Mouse (Mus musculus) brain, embryonic 18.5 days (tissue): ENCODE results near the gene Gm37240.

ENCODE experiments used
- DNase-seq: peaks from one replicate; pipeline ENCODE4 v3.0.0-alpha.2; 2012; ENCODE audit warnings: low read depth, low spot score

Gene Gm37240

DNA sequence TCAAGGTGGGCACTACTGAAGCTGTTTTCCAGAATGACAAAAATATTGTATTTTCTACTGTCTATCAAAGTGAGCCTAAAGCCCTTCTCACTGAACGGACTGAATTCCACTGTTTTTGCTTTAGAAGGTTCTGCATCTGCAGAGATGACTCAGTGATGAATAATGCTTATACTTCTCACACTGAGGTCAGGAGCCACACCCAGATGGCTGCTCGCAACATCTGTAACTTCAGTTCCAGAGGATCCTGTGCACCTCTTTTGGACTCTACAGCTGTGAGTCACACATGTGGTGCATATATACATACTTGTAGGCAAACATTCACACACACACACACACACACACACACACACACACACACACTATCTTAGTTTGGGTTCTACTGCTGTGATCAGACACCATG lies 602.8 kb downstream of the Gm37240 start:
- DNase-seq: no peak

DNA sequence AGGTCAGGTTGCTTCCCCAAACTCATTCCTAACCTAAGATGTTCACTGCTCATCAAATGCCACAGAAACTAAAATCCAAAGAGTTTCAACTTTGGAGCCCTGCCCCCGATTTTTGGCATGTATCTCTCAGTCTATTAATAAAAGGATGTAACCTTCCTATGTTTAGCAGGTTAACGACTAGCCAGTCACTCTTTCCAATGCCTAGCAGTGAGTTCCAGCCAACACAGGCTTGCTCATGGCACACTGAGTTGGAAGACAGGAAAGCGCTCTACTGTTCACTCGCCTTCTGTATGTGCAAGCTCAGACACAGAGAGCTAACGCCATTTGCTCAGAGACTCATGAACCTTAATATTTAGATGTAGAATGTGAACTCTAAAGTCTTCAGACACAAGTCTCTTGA lies 604.5 kb downstream of the Gm37240 start:
- DNase-seq: no peak

DNA sequence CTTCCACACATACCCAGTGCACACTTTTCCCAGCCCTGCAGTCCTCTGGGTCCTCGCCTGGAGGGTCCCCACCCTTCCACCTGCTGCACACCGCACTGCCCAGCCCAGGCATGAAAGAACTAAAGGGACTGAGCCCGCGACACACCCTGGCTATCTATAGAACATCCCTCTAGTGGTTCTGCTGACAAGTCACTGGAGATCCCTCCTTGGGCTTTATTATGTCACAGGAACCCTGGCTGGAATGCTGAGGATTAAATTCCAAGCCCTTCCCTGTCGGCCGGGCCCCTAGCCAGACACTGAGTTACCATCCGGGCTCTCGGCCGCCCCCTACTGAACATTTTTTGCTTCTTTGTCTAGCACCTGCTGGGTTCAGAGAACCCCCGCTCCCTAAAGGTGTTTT lies 612.2 kb downstream of the Gm37240 start:
- DNase-seq: no peak

DNA sequence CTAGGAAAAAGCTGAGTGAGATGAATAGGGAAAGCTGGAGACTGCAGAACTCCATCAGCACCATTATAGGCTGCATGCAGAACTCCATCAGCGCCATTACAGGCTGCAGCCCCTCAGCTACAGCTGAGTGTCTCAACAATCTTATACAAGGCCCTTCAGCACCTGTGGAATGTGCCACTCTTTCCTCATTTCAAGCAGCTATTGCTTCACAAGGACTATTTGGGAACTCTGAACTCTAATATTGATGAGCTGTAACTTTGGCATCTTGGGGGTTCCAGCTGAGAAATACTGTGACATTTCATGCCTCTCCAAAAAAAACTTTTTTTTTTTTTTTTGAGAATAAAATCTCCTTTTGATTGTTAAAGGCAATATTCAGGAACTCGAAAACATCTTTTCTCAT lies 615.8 kb downstream of the Gm37240 start:
- no peak for DNase-seq

DNA sequence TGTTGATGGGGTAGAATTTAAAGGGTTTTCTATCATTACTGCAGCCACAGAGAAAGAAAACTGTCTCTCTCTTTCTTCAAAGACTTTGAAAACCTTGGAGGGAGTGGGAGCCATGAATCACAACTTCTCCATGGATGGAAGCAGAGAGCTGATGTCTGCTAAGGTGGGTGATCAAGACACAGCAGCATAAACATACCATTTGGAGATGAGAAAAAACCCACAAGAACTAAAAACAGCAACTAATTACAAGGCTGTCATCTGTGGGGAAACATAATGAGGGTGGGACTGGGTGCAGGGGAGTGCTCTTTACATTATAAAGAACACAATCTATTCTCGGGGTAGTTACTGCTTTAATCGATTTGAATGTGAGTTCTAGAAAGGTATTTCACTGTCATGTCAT lies 622.4 kb downstream of the Gm37240 start:
- no peak for DNase-seq

DNA sequence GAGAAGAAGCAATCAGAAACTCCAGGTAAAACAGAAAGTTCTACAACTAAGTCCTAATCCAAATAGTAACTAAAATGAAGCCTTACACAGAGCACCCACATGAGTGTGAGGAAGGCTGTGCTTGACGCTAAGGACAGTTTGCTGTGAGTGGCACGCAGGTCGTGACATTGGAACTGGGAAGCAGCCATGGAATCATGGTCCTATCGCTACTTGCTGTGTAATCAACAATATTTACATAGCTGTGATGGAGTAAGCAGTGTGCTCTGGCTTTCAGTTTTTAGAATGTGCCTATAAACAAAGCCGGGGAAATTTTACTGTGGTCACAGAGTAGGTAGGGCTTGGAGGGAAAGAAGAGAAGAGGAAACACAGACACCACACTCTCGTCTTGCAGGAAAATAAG lies 622.8 kb downstream of the Gm37240 start:
- no peak for DNase-seq

DNA sequence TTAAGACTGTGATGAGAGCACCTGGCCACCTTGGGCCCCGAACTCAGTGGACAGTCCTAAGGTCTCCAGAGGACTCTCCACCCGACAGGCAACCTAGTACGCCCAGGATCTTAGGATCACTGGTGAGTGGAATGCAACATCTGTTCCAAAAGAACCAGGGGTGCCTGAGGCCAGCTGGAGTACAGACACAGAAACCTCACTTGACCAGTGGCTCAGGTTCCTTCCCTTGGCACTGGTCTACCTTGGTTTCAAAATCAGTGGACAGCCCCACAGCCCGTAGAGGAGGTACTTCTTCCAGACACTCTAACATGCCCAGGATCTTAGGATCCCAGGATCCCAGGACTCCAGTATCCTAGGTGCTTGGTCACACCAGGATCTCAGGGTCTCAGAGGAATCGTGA lies 632.8 kb downstream of the Gm37240 start:
- no peak for DNase-seq

DNA sequence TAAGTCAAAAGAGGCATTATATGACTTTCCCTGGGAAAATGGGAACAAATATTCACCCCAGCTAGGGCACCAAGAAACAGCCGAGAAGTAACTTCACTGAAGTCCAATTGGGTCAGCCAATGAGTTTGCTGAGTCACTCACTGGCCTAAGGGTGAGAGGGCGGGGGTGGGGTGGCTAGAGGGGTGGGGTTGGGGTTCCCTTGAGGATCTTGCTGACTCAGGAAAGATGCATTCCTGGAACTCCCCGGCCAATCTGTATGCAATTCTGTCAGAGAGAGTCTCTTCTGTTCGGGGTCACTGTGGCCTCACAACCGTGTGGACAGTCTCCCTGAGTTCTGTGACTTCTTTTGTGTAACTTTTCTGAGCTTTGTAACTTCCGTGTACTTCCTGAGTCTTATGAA lies 635.7 kb downstream of the Gm37240 start:
- no peak for DNase-seq

DNA sequence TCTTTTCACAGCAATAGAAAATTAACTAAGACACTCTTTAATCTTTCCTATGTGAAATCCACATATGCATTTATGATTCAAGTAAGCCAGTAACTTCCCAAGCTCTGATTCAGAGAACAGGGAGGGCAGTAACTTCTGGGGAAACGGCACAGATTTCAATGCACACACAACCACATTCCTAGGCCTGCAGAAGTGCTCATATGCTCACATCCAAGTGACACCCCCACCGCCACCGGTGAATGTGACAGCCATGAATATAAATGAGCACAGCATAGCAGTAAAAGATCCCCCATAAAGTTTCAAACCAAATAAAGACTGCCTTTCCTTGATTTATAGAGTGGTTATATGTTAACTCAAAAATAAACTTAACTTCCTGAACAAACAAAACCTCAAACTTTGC lies 641.2 kb downstream of the Gm37240 start:
- no peak for DNase-seq

DNA sequence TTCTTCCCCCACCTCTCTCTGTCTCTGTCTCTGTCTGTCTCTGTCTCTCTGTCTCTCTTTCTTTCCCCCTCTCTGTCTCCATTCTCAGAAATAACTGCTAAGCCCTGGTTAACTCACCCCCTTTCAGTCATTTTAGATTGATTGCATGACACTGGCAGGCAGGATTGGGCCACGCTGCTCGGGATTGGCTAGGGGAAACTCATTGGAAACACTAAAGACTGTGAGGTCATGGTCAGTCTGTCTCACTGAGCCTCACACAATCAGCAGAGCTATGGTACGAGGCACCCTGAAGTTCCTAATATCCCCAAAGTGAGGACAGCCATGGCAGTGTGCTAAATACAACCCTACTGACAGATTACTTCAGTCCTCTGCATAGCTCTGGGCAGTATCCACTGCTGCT lies 650.8 kb downstream of the Gm37240 start:
- no peak for DNase-seq

DNA sequence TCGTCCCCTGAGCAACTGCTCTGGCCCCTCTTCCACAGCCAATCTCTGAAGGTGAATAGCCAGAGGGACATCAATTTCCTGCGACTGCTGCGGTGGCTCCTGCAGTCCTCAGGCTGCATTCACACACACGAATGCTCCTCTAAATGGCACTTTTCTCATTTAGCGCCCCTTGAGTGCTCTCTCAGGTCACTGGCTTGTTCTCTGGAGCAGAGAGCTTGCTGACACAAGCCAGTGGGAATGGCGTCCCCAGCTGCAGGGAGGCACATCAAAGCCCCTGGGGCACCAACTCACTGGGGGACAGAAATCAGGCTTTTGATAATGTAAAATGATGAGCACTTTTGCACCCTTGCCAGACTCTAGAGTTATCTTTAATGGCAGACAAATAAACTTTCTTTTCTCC lies 654.5 kb downstream of the Gm37240 start:
- DNase-seq: no peak

DNA sequence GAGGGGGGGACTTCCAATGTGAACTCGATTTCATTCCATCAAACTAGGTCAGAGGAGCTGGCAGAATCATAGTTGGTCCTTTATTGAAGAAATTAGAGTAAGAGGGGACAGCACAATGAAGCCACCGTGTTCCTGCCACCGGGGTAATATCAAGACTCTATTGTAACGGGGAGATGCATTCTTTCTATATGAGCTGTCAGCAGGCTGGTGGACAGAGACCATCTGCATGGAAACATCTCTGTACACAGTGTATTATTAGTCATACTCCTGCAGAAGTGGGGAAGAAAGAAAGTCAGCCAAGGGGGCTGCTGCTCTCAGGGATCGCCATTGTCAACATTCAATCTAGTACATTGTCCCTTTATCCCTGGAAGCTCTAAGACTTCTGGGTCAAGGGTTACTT lies 665.3 kb downstream of the Gm37240 start:
- no peak for DNase-seq

DNA sequence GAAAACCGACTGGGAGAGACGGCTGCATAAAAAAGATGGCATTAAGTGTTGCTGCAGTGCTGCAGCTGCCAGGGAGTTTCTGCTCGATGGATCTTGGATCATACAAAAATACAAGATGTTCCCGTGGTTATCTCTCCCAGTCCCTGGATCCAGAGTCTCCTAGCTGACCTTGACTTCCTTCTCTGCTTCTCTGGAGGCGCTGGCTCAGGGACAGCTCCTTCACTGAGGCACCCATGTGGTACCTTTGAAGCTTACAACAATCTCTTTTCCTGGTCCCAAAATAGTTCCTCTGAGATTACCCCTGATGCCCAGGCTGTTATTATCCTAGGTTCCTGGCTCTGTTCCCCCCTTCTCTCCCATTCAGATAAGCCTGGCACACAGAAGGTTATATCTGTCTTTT lies 672.4 kb downstream of the Gm37240 start:
- DNase-seq: no peak

DNA sequence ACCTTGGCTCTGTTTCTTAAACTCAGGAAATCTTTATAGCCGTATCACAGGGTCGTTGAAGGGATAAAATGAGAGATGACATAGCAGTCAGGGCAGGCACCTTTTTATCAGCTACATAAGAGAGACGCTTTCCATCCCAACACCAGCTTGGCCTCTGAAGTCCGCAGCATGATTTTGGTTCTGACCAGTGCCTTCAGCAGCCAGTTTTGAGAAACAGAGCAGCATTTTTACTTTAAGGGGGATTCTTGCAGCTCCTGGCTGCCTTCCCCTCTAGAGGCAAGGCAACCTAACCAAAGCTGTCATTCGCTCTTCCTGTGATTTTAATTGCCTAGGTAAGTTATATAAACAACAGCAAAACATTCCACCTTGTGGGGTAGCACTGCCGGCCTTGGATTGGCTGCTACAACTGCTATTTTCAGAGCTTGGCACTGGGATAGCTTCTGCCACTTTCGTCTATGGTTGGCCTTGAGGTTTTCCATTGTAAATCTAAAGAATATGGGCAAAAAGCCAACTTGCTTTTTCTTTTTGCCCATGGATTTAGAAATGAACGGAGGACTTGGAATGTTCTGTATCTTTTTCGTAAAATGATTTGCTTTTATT lies 674.5 kb downstream of the Gm37240 start:
- DNase-seq: no peak

DNA sequence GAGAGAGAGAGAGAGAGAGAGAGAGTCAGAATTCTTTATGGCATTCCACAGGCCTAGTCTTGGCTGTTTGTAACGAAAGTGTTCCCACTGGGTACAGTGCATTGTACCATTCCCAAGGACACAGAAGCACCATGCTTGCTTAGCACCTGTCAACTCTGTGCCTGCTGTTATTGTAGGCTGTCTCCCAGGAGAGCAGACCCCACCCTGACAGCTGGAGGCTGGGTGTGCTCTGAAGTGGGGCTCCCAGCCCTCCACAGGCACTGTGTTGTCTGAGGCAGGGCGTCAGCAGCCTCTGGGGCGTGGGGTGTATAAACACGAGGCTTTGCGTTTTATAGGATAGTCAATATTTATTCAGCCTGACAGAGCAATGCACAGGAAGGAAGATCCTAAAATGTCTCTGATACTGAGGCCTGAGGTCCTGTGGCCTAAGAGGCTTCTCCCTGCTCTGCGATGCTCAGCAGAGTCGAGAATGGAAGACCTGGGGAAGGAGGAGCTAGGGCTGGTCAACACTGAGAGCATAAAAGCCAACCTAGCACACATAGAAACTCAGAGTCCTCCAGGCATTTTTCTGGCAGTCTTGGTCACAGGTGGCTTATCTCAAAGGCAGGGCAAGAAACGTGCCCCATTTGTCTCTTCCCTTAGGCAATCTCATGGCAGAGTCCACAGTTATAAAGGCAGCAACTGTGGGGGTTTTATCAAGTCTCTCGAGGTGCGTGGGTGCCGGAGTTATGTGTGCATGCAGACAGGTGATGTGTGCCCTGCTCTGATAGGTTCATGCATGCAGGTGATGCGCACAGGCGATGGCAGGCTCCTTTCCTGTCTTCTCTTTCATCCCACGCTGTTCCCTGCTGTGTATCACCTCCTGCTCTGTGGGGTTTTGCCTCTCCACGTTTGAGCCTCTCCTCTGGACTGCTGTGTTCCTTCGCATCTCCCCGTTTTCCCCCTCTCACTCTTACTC lies 677.2 kb downstream of the Gm37240 start:
- DNase-seq: no peak

DNA sequence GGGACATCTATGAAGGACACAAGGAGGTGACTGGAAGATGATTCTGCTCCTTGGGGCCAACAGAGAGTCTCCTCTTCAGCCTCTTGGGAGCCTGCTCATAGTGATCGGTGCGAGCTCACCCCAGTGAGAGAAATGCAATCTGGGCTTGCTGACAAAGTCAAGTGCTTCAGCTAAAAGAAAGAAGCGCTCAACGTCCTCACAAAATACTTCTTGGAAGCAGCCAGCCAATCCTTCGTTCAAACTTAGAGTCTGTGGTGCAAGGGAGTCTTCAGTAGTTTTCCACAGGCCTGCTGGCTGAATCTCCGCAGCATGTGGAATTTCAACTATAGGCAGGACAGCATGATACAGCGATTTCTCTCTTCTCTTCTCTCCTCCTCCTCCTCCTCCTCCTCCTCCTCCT lies 680.8 kb downstream of the Gm37240 start:
- no peak for DNase-seq

DNA sequence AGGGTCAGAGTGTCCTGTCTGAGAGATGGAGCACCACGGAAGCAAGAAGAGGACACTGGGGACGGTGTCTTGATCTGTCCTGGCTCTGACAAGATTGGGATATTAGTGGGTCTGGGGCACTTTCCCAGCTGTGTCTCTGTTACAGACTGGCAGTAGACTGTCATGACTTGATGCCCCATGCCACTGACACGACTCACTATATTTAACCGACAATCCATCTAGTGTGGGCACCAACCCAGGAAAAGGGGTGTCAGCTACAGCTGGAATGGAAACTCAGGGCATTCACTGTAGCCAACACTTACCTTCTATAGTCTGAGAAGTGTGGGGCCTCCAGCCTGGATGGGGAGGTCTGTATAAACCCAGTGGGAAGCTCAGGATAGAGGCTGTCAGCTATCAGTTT lies 681.4 kb downstream of the Gm37240 start:
- no peak for DNase-seq

DNA sequence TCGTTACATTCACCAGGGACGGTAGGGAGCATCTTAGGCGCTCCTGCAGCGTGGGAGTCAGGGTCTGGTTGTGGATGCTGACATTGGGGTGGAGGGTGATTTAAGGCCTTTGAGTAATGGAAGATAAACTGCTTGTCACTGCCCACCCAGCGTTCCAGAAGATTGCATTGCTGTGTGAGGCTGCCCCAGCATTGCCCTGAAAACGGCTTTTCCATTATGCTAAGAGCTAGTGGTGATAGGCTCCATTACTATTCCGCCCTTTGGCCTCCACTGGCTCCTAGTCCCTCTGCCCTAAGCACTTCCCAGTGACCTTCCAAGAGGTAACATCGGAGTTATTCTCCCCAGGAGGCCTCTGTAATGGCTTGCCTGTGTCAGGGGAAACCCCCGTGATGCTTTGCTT lies 683.7 kb downstream of the Gm37240 start:
- no peak for DNase-seq

DNA sequence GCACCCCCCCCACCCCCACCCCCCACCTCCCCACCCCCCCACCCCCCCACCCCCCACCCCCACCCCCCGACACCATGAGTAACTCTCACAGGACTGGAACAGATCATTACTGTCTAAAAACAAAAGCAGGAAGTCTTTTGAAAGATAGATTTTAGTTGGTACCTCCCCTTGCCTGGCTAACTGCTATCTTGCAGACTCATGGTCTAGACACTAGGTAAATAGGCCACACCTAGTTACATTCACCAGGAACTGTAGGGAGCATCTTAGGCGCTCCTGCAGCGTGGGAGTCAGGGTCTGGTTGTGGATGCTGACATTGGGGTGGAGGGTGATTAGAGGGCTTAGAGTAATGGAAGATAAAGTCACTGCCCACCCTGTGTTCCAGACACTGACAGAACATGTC lies 684.6 kb downstream of the Gm37240 start:
- DNase-seq: no peak

DNA sequence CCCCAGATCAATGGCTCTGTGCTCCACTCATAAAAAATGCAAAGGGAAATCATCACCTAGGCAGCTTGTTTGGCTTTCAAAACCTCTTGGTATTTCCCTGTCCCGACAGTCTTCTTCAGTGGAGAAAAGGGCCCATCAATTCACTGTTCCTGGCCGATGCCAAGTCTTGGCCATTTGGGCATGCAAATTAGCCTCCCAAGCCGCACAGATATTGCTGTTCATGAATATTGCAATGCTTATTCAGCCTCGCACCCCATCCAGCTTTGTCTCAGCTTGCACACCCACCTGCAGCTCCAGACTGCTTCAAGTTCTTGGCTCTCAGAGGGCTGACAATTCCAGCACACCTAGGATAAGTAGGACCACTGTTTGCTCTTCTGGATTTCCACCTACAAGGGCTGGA lies 685.5 kb downstream of the Gm37240 start:
- DNase-seq: no peak

DNA sequence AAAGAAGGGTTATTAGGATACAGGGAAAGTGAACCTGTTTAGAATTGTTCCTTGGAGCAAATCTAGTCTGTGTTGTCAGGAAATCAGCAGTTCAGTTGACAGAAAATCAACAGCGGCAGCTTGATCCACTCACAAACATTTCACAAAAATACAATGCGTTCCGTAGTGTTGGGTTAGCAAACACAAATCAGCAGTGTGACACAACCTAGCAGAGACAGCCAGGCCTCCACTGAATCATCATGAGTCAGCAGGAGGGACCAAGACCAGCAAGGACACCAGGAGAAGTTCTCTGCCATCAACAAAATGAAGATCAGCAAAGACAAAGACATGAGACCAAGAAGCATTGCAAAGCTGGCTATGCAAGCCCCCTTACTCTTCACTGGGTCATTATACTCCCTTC lies 688.8 kb downstream of the Gm37240 start:
- no peak for DNase-seq

DNA sequence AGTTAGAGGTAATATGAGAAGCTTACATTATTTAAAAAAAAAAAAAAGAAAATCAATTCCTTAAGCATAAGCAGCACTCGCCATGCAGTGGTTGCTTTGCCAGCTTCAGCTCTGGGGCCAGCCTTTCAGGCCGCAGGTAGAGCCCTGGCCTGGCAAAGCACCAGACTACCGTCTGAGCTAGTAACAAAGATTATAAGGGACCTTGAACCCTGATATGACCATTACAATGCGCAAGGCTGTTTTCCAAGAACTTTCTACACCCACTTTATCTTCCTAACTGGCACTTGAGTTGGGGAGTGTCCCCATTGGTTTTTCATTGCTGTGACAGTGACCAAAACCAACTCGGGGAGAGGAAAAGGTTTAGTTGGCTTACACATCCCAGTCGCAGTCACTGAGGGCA lies 690.2 kb downstream of the Gm37240 start:
- no peak for DNase-seq

DNA sequence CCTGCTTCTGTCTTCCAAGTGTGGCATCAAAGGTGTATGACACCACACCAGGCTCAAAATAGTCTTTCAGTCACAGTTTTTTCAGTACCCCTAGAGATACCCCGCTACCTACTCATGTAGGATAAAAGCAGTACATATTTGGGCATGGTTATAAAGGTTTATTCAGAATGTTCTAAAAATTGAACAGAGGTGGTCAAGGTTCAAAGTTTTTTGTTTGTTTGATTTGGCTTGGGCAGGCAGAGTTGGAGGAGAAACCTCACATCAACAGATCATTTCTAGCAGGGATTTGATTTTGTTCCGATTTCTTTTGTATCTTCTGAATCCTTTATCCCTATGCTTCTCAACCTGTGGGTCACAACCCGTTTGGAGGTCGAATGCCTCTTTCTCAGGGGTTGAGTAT lies 690.7 kb downstream of the Gm37240 start:
- no peak for DNase-seq
